Mouse (Mus musculus) CH12.LX (cell line): ENCODE data around the gene Dnaja4. TPM values are rescaled to one million over a fixed set of nuclear protein-coding genes. Genes with fewer than 3 reads are reported as not detected.

Experiments
- DNase-seq: peaks from one replicate; pipeline ENCODE4 v3.0.0-alpha.2; 2013; ENCODE audit errors: extremely low read depth
- H3K27ac ChIP-seq: 2 replicates; pipeline ENCODE4 v1.5.1; 2012; ENCODE audit warnings: low read depth, mild to moderate bottlenecking, control low read depth, moderate library complexity; ENCODE audit not compliant: insufficient read depth
- H3K27me3 ChIP-seq: replicated peaks from 2 replicates; pipeline ENCODE3; 2012; ENCODE audit warnings: inconsistent platforms
- H3K36me3 ChIP-seq, 2 experiments: replicated peaks in 1 of 2; 2 replicates each; pipeline versions ENCODE3 to v1.6.1; 2012; ENCODE audit warnings: inconsistent platforms in 1 of 2, low read length in 1 of 2, mild to moderate bottlenecking in 1 of 2, mixed read lengths in 1 of 2, moderate library complexity in 1 of 2; ENCODE audit not compliant: control insufficient read depth in 1 of 2, insufficient read depth in 1 of 2
- H3K4me1 ChIP-seq, 2 experiments: 2 replicates each; pipeline ENCODE4 v1.6.1; 2012; ENCODE audit warnings: inconsistent platforms in 1 of 2, moderate library complexity in 1 of 2; ENCODE audit not compliant: insufficient read depth in 2 of 2, control insufficient read depth in 1 of 2
- H3K4me2 ChIP-seq: 2 replicates; pipeline ENCODE4 v1.6.1; 2012; ENCODE audit warnings: low read depth, mild to moderate bottlenecking, control low read depth; ENCODE audit not compliant: poor library complexity, insufficient read depth, severe bottlenecking
- H3K4me3 ChIP-seq, 3 experiments: fragments of 150-350 bp in 1 of 3; sonication (generic) in 1 of 3; replicated peaks in 1 of 3; 2 replicates each; pipeline versions ENCODE3 to v1.5.1; 2011 to 2012; ENCODE audit warnings: low read depth in 2 of 3, low read length in 2 of 3, mild to moderate bottlenecking in 2 of 3, moderate library complexity in 2 of 3, control low read depth in 1 of 3, improper control_type of control experiment in 1 of 3, inconsistent platforms in 1 of 3, mixed read lengths in 1 of 3; ENCODE audit not compliant: poor library complexity in 1 of 3
- H3K79me2 ChIP-seq: replicated peaks from 2 replicates; pipeline ENCODE4 v1.6.1; 2012; ENCODE audit warnings: mild to moderate bottlenecking, moderate library complexity; ENCODE audit not compliant: control insufficient read depth, poor library complexity, insufficient read depth, severe bottlenecking; ENCODE audit errors: extremely low read depth
- H3K9ac ChIP-seq: 2 replicates; pipeline ENCODE4 v1.6.1; 2012; ENCODE audit warnings: low read depth, mild to moderate bottlenecking, control low read depth, moderate library complexity; ENCODE audit not compliant: insufficient read depth
- H3K9me3 ChIP-seq: replicated peaks from 2 replicates; pipeline ENCODE3; 2012; ENCODE audit warnings: low read length, inconsistent platforms, mixed read lengths
- CHD2 ChIP-seq: IDR thresholded peaks from 2 replicates; pipeline ENCODE4 v1.6.1; 2011; ENCODE audit warnings: low read length, improper control_type of control experiment
- E2F4 ChIP-seq: IDR thresholded peaks from 2 replicates; pipeline ENCODE4 v1.6.1; 2011; ENCODE audit warnings: low read depth, low read length, improper control_type of control experiment; ENCODE audit not compliant: insufficient replicate concordance
- EP300 ChIP-seq: IDR thresholded peaks from 2 replicates; pipeline ENCODE4 v1.6.1; 2011; ENCODE audit warnings: low read length, improper control_type of control experiment
- HCFC1 ChIP-seq: IDR thresholded peaks from 2 replicates; pipeline ENCODE4 v1.6.1; 2012; ENCODE audit warnings: low read depth, mild to moderate bottlenecking, inconsistent platforms, low read length, improper control_type of control experiment
- JUN ChIP-seq: IDR thresholded peaks from 2 replicates; pipeline ENCODE4 v1.6.1; 2011; ENCODE audit warnings: low read depth, mild to moderate bottlenecking, low read length, improper control_type of control experiment, moderate library complexity; ENCODE audit not compliant: insufficient read depth
- JUND ChIP-seq: conservative IDR thresholded peaks from 2 replicates; pipeline ENCODE4 v1.6.1; 2011; ENCODE audit warnings: low read depth, low read length, improper control_type of control experiment
- MAX ChIP-seq: IDR thresholded peaks from 2 replicates; pipeline ENCODE4 v1.6.1; 2011; ENCODE audit warnings: low read length, improper control_type of control experiment
- MEF2A ChIP-seq: IDR thresholded peaks from 2 replicates; pipeline ENCODE4 v1.6.1; 2014; ENCODE audit warnings: low read depth, mild to moderate bottlenecking, inconsistent platforms, low read length, improper control_type of control experiment, borderline replicate concordance
- POLR2A ChIP-seq: IDR thresholded peaks from 2 replicates; pipeline ENCODE4 v1.6.1; 2011; ENCODE audit warnings: low read depth, mild to moderate bottlenecking, improper control_type of control experiment, low read length
- POLR2AphosphoS2 ChIP-seq: IDR thresholded peaks from 2 replicates; pipeline ENCODE4 v1.6.1; 2011; ENCODE audit warnings: low read depth, low read length, improper control_type of control experiment
- RCOR1 ChIP-seq: conservative IDR thresholded peaks from 2 replicates; pipeline ENCODE4 v1.6.1; 2012; ENCODE audit warnings: low read depth, mild to moderate bottlenecking, inconsistent platforms, low read length, improper control_type of control experiment
- TBP ChIP-seq: conservative IDR thresholded peaks from 2 replicates; pipeline ENCODE4 v1.6.1; 2011; ENCODE audit warnings: low read depth, low read length, improper control_type of control experiment
- TCF12 ChIP-seq: IDR thresholded peaks from 2 replicates; pipeline ENCODE4 v1.6.1; 2014; ENCODE audit warnings: low read depth, mild to moderate bottlenecking, inconsistent platforms, low read length, improper control_type of control experiment
- UBTF ChIP-seq: IDR thresholded peaks from 2 replicates; pipeline ENCODE4 v1.6.1; 2012; ENCODE audit warnings: low read depth, mild to moderate bottlenecking, inconsistent platforms, low read length, improper control_type of control experiment, moderate library complexity
- USF2 ChIP-seq: conservative IDR thresholded peaks from 2 replicates; pipeline ENCODE4 v1.6.1; 2011; ENCODE audit warnings: low read depth, low read length, improper control_type of control experiment
- ZC3H11A ChIP-seq: IDR thresholded peaks from 2 replicates; pipeline ENCODE4 v1.6.1; 2012; ENCODE audit warnings: low read depth, mild to moderate bottlenecking, inconsistent platforms, low read length, improper control_type of control experiment
- ZMIZ1 ChIP-seq: IDR thresholded peaks from 2 replicates; pipeline ENCODE4 v1.6.1; 2012; ENCODE audit warnings: low read depth, mild to moderate bottlenecking, inconsistent platforms, low read length, improper control_type of control experiment
- ZNF384 ChIP-seq: IDR thresholded peaks from 2 replicates; pipeline ENCODE4 v1.6.1; 2012; ENCODE audit warnings: low read depth, low read length, improper control_type of control experiment, inconsistent platforms
- dilution Hi-C: fragments of 300-500 bp; cut with MboI; formaldehyde crosslinking; loops from 2 replicates; pipeline ENCODE4 v1.14.3; 2020; ENCODE audit warnings: low sequenced_read_pairs; ENCODE audit not compliant: extremely low pct_unique_long_range_greater_than_20kb, extremely low pct_ligation_motif_present
- in situ Hi-C: fragments of 300-500 bp; cut with MboI; formaldehyde crosslinking; loops from 3 replicates; pipeline ENCODE4 v1.14.3; 2019; ENCODE audit warnings: low sequenced_read_pairs, low pct_ligation_motif_present, low pct_unique_long_range_greater_than_20kb, mixed read lengths
- polyA plus RNA-seq: library from polyadenylated mRNA; unstranded; fragments of >175 nt; gene quantifications from 2 replicates; pipeline ENCODE4 v1.2.1, GENCODE M21; 2012; ENCODE audit warnings: low read depth; ENCODE audit not compliant: insufficient read length
- total RNA-seq, 2 experiments: library from RNA; depleted of rRNA; stranded (reverse); fragments of 300-350 nt in 1 of 2; fragments of >200 nt in 1 of 2; gene quantifications; 2 replicates each; pipeline ENCODE4 v1.2.3; 2012 to 2014

Dnaja4 gene
- total and polyA plus RNA-seq, 3 experiments = 0.81 to 2.4 (median 1.1) TPM

GRCm38 (mm10) chr9:54682846-54683245 lies 15.8 kb upstream of the Dnaja4 start:
- Histone ChIP-seq H3K4me2 (no peak overlapping the region), H3K4me1 (peaks cover 2 to 29% of the 10 kb centered on the region in 2 experiments; a peak in 3 of 4 replicates), H3K79me2 (no peaks in the 10 kb centered on the region), H3K9ac (no peak overlapping the region), H3K9me3 (no peaks in the 10 kb centered on the region), H3K4me3 (no peak overlapping the region), H3K36me3 (no peaks in the 10 kb centered on the region), H3K27me3 (no peaks in the 10 kb centered on the region), H3K27ac (no peak overlapping the region)
- TF ChIP-seq POLR2AphosphoS2 (no peak), ZC3H11A (no peak), E2F4 (no peak), RCOR1 (no peak), TCF12 (no peak), HCFC1 (no peak), ZNF384 (no peak)
- in situ Hi-C loops = no loop called here
- dilution Hi-C loops = no loop called here
- no peak for DNase-seq

GRCm38 (mm10) chr9:54683814-54684605 lies 14.7 kb upstream of the Dnaja4 start:
- DNase-seq = peak; percentile 38
- Histone ChIP-seq H3K79me2 (no peaks in the 10 kb centered on the region), H3K36me3 (no peaks in the 10 kb centered on the region), H3K27me3 (no peaks in the 10 kb centered on the region), H3K4me2 (no peak overlapping the region), H3K27ac (no peak overlapping the region), H3K9me3 (no peaks in the 10 kb centered on the region), H3K4me1 (peaks cover 3 to 39% of the 10 kb centered on the region in 2 experiments), H3K9ac (no peak overlapping the region), H3K4me3 (no peak overlapping the region)
- no peak for TF ChIP-seq E2F4
- peak; percentile 71; the same call in 1 of the 2 replicates for TF ChIP-seq JUN
- no peak for TF ChIP-seq UBTF
- TF ChIP-seq JUND = peak; percentile 79
- no peak for TF ChIP-seq MEF2A
- TF ChIP-seq ZNF384 = no peak
- TF ChIP-seq HCFC1 = no peak
- TF ChIP-seq ZMIZ1 = peak; percentile 90; the same call in 1 of the 2 replicates
- peak; percentile 59 for TF ChIP-seq POLR2A
- no peak for TF ChIP-seq RCOR1
- no peak for TF ChIP-seq CHD2
- no peak for TF ChIP-seq USF2
- peak; percentile 58 for TF ChIP-seq EP300
- TF ChIP-seq TBP = peak; percentile 95
- no peak for TF ChIP-seq MAX
- dilution Hi-C loops (no loop called here), in situ Hi-C loops (no loop called here)
